Comparison of ENCODE assay signal across 17 mouse cellular contexts in the genomic region with DNA sequence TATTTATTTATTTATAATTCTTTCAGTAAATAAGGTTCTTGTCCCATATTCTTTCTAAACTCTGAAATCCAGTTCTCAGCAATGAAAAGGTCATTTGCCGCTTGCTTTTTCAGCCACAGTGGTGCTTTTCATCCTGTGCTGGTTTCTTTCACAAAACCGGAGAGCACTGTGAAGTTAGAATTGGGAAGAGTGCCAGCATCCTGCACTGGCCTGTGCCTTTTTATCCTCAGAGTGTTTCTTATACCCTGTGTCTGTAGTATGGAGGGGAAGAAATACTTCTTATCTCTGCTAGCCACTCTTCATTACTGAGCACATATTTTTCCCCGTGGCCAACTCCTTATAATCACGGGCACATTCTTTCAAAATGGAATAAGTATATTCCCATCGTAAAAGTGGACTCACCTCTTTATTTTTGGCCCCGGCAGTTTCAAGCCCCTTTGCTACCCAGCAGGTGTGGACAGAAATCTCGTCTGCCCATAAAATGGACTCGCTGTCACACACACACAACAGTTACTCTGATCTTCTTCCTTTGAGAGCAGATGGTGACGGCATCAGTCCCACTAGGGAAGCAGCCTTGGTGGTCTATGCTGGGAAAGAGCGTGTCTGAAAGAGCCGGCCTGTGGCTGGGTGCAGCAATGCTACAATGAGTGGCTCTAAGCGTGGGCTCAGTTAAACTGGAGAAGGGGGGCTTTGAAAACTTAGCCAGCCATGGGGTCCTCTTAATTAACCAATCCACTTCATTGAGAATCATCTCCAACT.
DNase-seq lines count a peak whose midpoint lies in the region; ATAC-seq lines count a peak whose summit lies in the region.
"Had no signal": no experiment of that assay in that cellular context is flagged by ENCODE, and none has a peak within 500 bp of the region (broad histone marks: within the 10 kb centered on the region; RNA-seq: fewer than 3 reads in every experiment).

No protein-coding gene starts in this region.

- H3K9me3 ChIP-seq in forebrain, embryonic 14.5 days (replicated peaks; ENCODE audit: control insufficient read depth, low read length): no peaks in the 10 kb centered on the region
- no peaks in the 10 kb centered on the region for H3K9me3 ChIP-seq in forebrain, embryonic 12.5 days

- H3K4me3 ChIP-seq in forebrain, embryonic 14.5 days (ENCODE audit: low read depth, low read length): no peak overlapping the region
- H3K4me3 ChIP-seq in forebrain, embryonic 12.5 days (replicated peaks): no peak overlapping the region
- H3K4me3 ChIP-seq: layer of hippocampus, adult 2 months; limb, embryonic 13.5 days had no signal

- peak; percentile 53 for DNase-seq in forebrain, embryonic 14.5 days (ENCODE audit: low spot score)
- DNase-seq in left cerebral cortex, postnatal 10 days (ENCODE audit: extremely low spot score in 1 of 2, low spot score in 2 of 2): peak; percentile 18 to 34
- no peak for DNase-seq in left cerebral cortex, adult 9 months (ENCODE audit: low spot score in 2 of 2)
- DNase-seq in right cerebral cortex, postnatal 10 days (ENCODE audit: low spot score in 2 of 2): peak; percentile 38 to 43
- no peak for DNase-seq in right cerebral cortex, adult 2 months (ENCODE audit: low spot score in 2 of 2)
- DNase-seq: adrenal gland, adult 8-10 months; cerebellum, adult 11-12 months; cerebellum, postnatal 36 days; kidney, adult 18-20 months; kidney, postnatal 10 days; thymus, postnatal 4 days had no signal

- H3K4me2 ChIP-seq in forebrain, embryonic 14.5 days (ENCODE audit: low read length): no peak overlapping the region
- H3K4me2 ChIP-seq in forebrain, embryonic 12.5 days: no peak overlapping the region
- H3K4me2 ChIP-seq: limb, embryonic 13.5 days had no signal

- no peak overlapping the region for H3K9ac ChIP-seq in forebrain, embryonic 14.5 days (ENCODE audit: low read length)
- H3K9ac ChIP-seq in forebrain, embryonic 12.5 days: no peak overlapping the region
- H3K9ac ChIP-seq: limb, embryonic 13.5 days; liver, embryonic 14.5 days had no signal

- H3K27me3 ChIP-seq in forebrain, embryonic 14.5 days (replicated peaks; ENCODE audit: control insufficient read depth, insufficient read depth, low read length): no peaks in the 10 kb centered on the region
- no peaks in the 10 kb centered on the region for H3K27me3 ChIP-seq in forebrain, embryonic 12.5 days
- H3K27me3 ChIP-seq: limb, embryonic 13.5 days had no signal

- no peaks in the 10 kb centered on the region for H3K4me1 ChIP-seq in forebrain, embryonic 14.5 days (ENCODE audit: control insufficient read depth, insufficient read depth, low read length)
- no peaks in the 10 kb centered on the region for H3K4me1 ChIP-seq in forebrain, embryonic 12.5 days

- intact Hi-C loops in left cerebral cortex, postnatal 10 days (cut with DNase I): loop anchor here (10.0 kb wide), 1 partner anchor 187 kb away; no protein-coding TSS in a partner anchor

- no peaks in the 10 kb centered on the region for H3K36me3 ChIP-seq in forebrain, embryonic 14.5 days (ENCODE audit: control insufficient read depth, insufficient read depth, low read length)
- no peaks in the 10 kb centered on the region for H3K36me3 ChIP-seq in forebrain, embryonic 12.5 days (replicated peaks)
- H3K36me3 ChIP-seq: limb, embryonic 13.5 days had no signal

- WGBS in forebrain, embryonic 14.5 days: 47% methylated on average over 12 of the region's 12 CpGs
- 72% methylated on average over 12 of the region's 12 CpGs for WGBS in forebrain, embryonic 12.5 days

- ATAC-seq in forebrain, embryonic 14.5 days: peak; percentile 67
- no peak for ATAC-seq in forebrain, embryonic 12.5 days (ENCODE audit: low FRiP score)
- ATAC-seq in erythroblast, adult 5-6 weeks (replicated peaks; ENCODE audit: low FRiP score, poor library complexity, severe bottlenecking): no peak
- ATAC-seq: lung, postnatal 0 days had no signal

- no peak overlapping the region for H3K27ac ChIP-seq in forebrain, embryonic 14.5 days (ENCODE audit: low read depth, low read length)
- no peak overlapping the region for H3K27ac ChIP-seq in forebrain, embryonic 12.5 days
- H3K27ac ChIP-seq: layer of hippocampus, adult 2 months; limb, embryonic 13.5 days; liver, embryonic 14.5 days had no signal

Comparison
In these comparisons a context has a peak if more than half of its experiments do, and no peak if none do; other contexts are left out.
1. DNase-seq: peak in forebrain, embryonic 14.5 days (single experiment), left cerebral cortex, postnatal 10 days (2 of 2) and right cerebral cortex, postnatal 10 days (2 of 2); none in left cerebral cortex, adult 9 months (0 of 2) and right cerebral cortex, adult 2 months (0 of 2).